Mouse (Mus musculus): ENCODE results near the gene Mlh1. TPM values are rescaled to one million over a fixed set of nuclear protein-coding genes. Genes with fewer than 3 reads are reported as not detected.

The Mlh1 gene
- not detected in 2 replicates for polyA plus RNA-seq (2012; ENCODE audit: insufficient read depth, insufficient read length, low replicate concordance, missing spikeins)

GRCm38 (mm10) chr9:111271434-111272160 lies at the start of gene Mlh1, which contains the start of gene Epm2aip1:
Mlh1 (minus strand) TSS chr9:111271791.
Epm2aip1 (plus strand) TSS chr9:111271929.
- peaks cover 3% of the 10 kb centered on the region for H3K4me1 ChIP-seq (ENCODE audit: control insufficient read depth, insufficient read depth, low read length)
- TF ChIP-seq POLR2A (IDR thresholded peaks at IDR 0.05; ENCODE audit: insufficient read depth, low read depth, low read length) (peak; percentile 74), CTCF (IDR thresholded peaks at IDR 0.05; ENCODE audit: insufficient read depth, low read depth, low read length) (no peak)
- peak within 1 kb of the TSS; percentile 68 for H3K4me3 ChIP-seq (ENCODE audit: insufficient read depth, low read depth, low read length)

GRCm38 (mm10) chr9:111320912-111321311 lies 49.3 kb upstream of the Mlh1 start:
- H3K27ac ChIP-seq (ENCODE audit: insufficient read depth, low read depth, low read length) = no peak overlapping the region
- peaks cover 12% of the 10 kb centered on the region for H3K4me1 ChIP-seq (ENCODE audit: control insufficient read depth, insufficient read depth, low read length)
- 66% methylated on average over 4 of the region's 4 CpGs for WGBS
- no peak overlapping the region for H3K4me3 ChIP-seq (ENCODE audit: insufficient read depth, low read depth, low read length)
- TF ChIP-seq POLR2A (IDR thresholded peaks at IDR 0.05; ENCODE audit: insufficient read depth, low read depth, low read length) (no peak), CTCF (IDR thresholded peaks at IDR 0.05; ENCODE audit: insufficient read depth, low read depth, low read length) (no peak)

More at GRCm38 (mm10) chr9:111271434-111272160, at the start of gene Mlh1, which contains the start of gene Epm2aip1:
- under 1% methylated on average over 64 of the region's 64 CpGs for WGBS
- H3K27ac ChIP-seq (ENCODE audit: insufficient read depth, low read depth, low read length) = peak within 1 kb of the TSS; percentile 80

DNA sequence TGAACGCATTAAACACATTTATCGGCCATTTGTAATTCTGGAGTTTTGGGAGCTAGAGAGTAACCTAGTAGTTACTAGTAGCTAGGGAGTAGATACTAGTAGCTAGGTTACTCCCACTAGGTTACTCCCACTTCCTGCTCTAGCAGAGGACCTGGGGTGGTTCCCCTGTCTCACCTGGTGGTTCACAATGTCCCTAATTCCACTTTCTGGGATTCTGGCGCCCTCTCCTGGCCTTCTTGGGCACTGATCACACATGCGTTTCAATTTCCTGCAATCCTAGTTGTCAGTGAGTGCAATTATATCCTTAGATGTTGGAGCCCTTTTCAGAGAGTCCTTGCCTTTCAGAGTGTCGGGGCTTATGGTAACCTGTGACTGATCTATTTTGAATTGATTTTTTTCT lies 42.6 kb upstream of the Mlh1 start:
- peaks cover 10% of the 10 kb centered on the region; the same call in 1 of the 2 replicates for H3K4me1 ChIP-seq (ENCODE audit: control insufficient read depth, insufficient read depth, low read length)
- TF ChIP-seq POLR2A (IDR thresholded peaks at IDR 0.05; ENCODE audit: insufficient read depth, low read depth, low read length) (no peak), CTCF (IDR thresholded peaks at IDR 0.05; ENCODE audit: insufficient read depth, low read depth, low read length) (peak; percentile 51; the same call in 1 of the 2 replicates)
- no peak overlapping the region for H3K27ac ChIP-seq (ENCODE audit: insufficient read depth, low read depth, low read length)
- H3K4me3 ChIP-seq (ENCODE audit: insufficient read depth, low read depth, low read length) = no peak overlapping the region
- 29% methylated on average over 5 of the region's 5 CpGs for WGBS

DNA sequence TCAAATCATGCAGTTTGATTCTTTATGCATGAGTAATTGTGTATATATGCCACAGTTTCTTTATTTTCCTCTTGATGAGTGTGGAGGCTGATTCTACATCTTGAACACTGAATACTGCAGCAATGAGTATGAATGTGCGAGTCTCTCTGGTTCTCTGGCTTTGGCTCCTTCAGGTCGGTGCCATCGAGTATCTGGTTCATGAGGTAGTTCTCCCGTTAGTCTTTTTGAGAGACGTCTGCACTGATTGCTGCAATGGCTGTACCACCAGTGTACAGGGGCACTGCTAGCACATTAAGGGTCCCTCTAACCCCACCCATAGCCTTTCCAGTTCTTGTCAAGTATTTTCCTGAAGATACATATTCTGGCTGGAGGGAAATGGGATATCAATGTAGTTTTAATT lies 42.2 kb upstream of the Mlh1 start:
- 7% methylated on average over 5 of the region's 5 CpGs for WGBS
- peaks cover 9% of the 10 kb centered on the region; the same call in 1 of the 2 replicates for H3K4me1 ChIP-seq (ENCODE audit: control insufficient read depth, insufficient read depth, low read length)
- H3K27ac ChIP-seq (ENCODE audit: insufficient read depth, low read depth, low read length) = no peak overlapping the region
- TF ChIP-seq POLR2A (IDR thresholded peaks at IDR 0.05; ENCODE audit: insufficient read depth, low read depth, low read length) = no peak
- TF ChIP-seq CTCF (IDR thresholded peaks at IDR 0.05; ENCODE audit: insufficient read depth, low read depth, low read length) = no peak
- 0 out of 2 replicates have a peak overlapping the region, but pooled peaks have one; percentile 1 for H3K4me3 ChIP-seq (ENCODE audit: insufficient read depth, low read depth, low read length)

DNA sequence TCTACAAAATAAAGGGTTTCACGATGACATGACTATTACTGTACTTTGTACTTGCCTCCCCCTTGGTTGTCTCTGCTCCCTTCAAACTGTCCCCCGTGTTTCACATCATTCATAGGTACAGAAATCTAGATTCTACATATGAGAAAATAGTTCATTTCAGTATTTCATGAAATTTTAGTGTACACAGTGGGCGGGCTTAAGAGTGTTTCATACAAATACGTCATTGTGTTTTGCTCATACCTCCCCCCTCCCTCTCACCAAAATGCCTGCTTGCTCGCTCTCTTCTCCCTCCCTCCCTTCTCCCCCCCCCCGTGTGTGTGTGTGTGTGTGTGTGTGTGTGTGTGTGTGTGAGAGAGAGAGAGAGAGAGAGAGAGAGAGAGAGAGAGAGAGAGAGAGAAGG lies 41.7 kb upstream of the Mlh1 start:
- H3K4me1 ChIP-seq (ENCODE audit: control insufficient read depth, insufficient read depth, low read length) = peaks cover 7% of the 10 kb centered on the region; the same call in 1 of the 2 replicates
- whole genome bisulfite sequencing = 9% methylated on average over 6 of the region's 6 CpGs
- no peak overlapping the region for H3K27ac ChIP-seq (ENCODE audit: insufficient read depth, low read depth, low read length)
- peak overlapping the region; percentile 25; the same call in 1 of the 2 replicates for H3K4me3 ChIP-seq (ENCODE audit: insufficient read depth, low read depth, low read length)
- TF ChIP-seq CTCF (IDR thresholded peaks at IDR 0.05; ENCODE audit: insufficient read depth, low read depth, low read length) = no peak
- no peak for TF ChIP-seq POLR2A (IDR thresholded peaks at IDR 0.05; ENCODE audit: insufficient read depth, low read depth, low read length)

- no peak for TF ChIP-seq CTCF (IDR thresholded peaks at IDR 0.05; ENCODE audit: insufficient read depth, low read depth, low read length)
- no peak for TF ChIP-seq POLR2A (IDR thresholded peaks at IDR 0.05; ENCODE audit: insufficient read depth, low read depth, low read length)
- 2% methylated on average over 59 of the region's 59 CpGs for WGBS
- H3K27ac ChIP-seq (ENCODE audit: insufficient read depth, low read depth, low read length) = peak overlapping the region; percentile 77
- peaks cover 7% of the 10 kb centered on the region; the same call in 1 of the 2 replicates for H3K4me1 ChIP-seq (ENCODE audit: control insufficient read depth, insufficient read depth, low read length)
- H3K4me3 ChIP-seq (ENCODE audit: insufficient read depth, low read depth, low read length) = peak overlapping the region; percentile 64
Measured at GRCm38 (mm10) chr9:111312442-111313141, 41.0 kb upstream of the Mlh1 start.

GRCm38 (mm10) chr9:111311843-111312441 lies 40.4 kb upstream of the Mlh1 start:
- TF ChIP-seq POLR2A (IDR thresholded peaks at IDR 0.05; ENCODE audit: insufficient read depth, low read depth, low read length) (no peak), CTCF (IDR thresholded peaks at IDR 0.05; ENCODE audit: insufficient read depth, low read depth, low read length) (no peak)
- peak overlapping the region; percentile 64 for H3K4me3 ChIP-seq (ENCODE audit: insufficient read depth, low read depth, low read length)
- H3K4me1 ChIP-seq (ENCODE audit: control insufficient read depth, insufficient read depth, low read length) = peaks cover 7% of the 10 kb centered on the region; the same call in 1 of the 2 replicates
- 1% methylated on average over 93 of the region's 98 CpGs for WGBS
- peak overlapping the region; percentile 74 for H3K27ac ChIP-seq (ENCODE audit: insufficient read depth, low read depth, low read length)

DNA sequence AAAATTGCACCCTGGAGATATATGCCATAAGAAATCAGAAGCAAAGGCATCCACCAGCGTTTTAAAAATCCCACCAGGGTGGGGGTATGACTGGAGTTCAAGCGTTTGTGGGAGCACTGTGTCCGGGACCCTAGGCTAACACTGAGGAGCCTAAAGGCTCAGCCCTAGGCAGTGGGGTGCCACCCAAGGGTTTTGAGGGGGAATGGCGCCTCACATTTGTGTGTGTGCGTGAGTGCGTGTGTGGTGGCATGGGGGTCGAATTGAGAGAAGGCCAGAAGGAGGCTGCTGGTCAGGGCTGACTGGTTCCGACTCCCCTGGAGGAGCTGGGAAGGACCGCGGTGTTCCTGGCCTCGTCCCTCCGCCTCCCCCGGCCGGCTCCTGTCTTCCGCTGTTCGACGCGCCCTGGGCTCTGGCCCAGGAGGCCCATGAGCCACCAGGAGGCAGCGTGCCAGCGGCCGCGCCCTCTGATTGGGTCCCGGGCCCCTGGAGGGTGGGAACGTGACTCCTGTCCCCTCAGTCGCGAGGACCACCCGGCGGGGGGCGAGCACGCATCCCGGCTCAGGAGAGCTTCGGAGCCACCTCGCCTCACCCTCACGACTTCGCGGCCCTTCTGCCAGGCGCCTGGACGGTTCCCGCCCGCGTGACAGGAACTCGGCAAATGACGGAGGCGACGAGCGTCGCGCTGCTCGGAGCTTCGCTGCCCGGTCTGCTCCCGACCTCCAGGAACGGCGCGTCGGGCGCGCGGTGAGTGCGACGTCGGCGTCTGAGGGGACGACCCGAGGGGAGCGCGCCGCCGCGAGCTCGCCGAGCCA lies 39.6 kb upstream of the Mlh1 start, which contains the start of gene Trank1:
Gene Trank1 (plus strand): TSS at position 709 of the 812 bp plus-strand sequence.
- peak within 1 kb of the TSS; percentile 64 for H3K4me3 ChIP-seq (ENCODE audit: insufficient read depth, low read depth, low read length)
- 6% methylated on average over 71 of the region's 72 CpGs for WGBS
- peaks cover 7% of the 10 kb centered on the region; the same call in 1 of the 2 replicates for H3K4me1 ChIP-seq (ENCODE audit: control insufficient read depth, insufficient read depth, low read length)
- no peak for TF ChIP-seq CTCF (IDR thresholded peaks at IDR 0.05; ENCODE audit: insufficient read depth, low read depth, low read length)
- peak; percentile 56; the same call in 1 of the 2 replicates for TF ChIP-seq POLR2A (IDR thresholded peaks at IDR 0.05; ENCODE audit: insufficient read depth, low read depth, low read length)
- peak within 1 kb of the TSS; percentile 77 for H3K27ac ChIP-seq (ENCODE audit: insufficient read depth, low read depth, low read length)

Measured in olfactory bulb, adult 2 months (tissue).